Mouse (Mus musculus) cortical plate, adult 2 months (tissue): ENCODE data around the gene Polr3g.

Source experiments
- CTCF ChIP-seq: fragments of 200-500 bp; IDR thresholded peaks from 2 replicates; pipeline ENCODE4 v1.5.1; 2011; ENCODE audit warnings: mild to moderate bottlenecking, control low read depth, low read length; ENCODE audit not compliant: insufficient read depth; ENCODE audit errors: extremely low read depth
- POLR2A ChIP-seq: fragments of 200-500 bp; IDR thresholded peaks from 2 replicates; pipeline ENCODE4 v1.6.1; 2011; ENCODE audit warnings: mild to moderate bottlenecking, low read length, control low read depth; ENCODE audit not compliant: insufficient read depth; ENCODE audit errors: extremely low read depth

GRCm38 (mm10) chr13:81646348-81646747 lies 64.5 kb downstream of the Polr3g start:
- TF ChIP-seq CTCF (no peak), POLR2A (no peak)
